ENCODE assay signal across 23 mouse cellular contexts in genomic region chr14:25867834-25868233, GRCm38 (mm10). TPM values are rescaled to one million over a fixed set of nuclear protein-coding genes. Genes with fewer than 3 reads are reported as not detected.
DNase-seq lines count a peak whose midpoint lies in the region; ATAC-seq and TF ChIP-seq lines count a peak whose summit lies in the region.
"Had no signal": no experiment of that assay in that cellular context is flagged by ENCODE, and none has a peak within 500 bp of the region (broad histone marks: within the 10 kb centered on the region; RNA-seq: fewer than 3 reads in every experiment).

No protein-coding gene starts in this region.

- H3K27ac ChIP-seq in layer of hippocampus, adult 2 months, result 0 out of 2 replicates have a peak overlapping the region, but pooled peaks have one; percentile 36
- no peak overlapping the region for H3K27ac ChIP-seq in liver, embryonic 15.5 days (replicated peaks)
- no peak overlapping the region for H3K27ac ChIP-seq in midbrain, postnatal 0 days (ENCODE audit: low read depth, low read length)
- H3K27ac ChIP-seq in midbrain, embryonic 10.5 days (replicated peaks), result no peak overlapping the region
- H3K27ac ChIP-seq: forebrain, embryonic 13.5 days; heart, embryonic 10.5 days; hindbrain, embryonic 15.5 days; macrophage; midbrain, embryonic 13.5 days had no signal

- no peak overlapping the region for H3K9ac ChIP-seq in liver, embryonic 15.5 days
- no peak overlapping the region for H3K9ac ChIP-seq in midbrain, postnatal 0 days (replicated peaks; ENCODE audit: low read length, poor library complexity, severe bottlenecking)
- H3K9ac ChIP-seq: forebrain, embryonic 13.5 days; hindbrain, embryonic 15.5 days; midbrain, embryonic 13.5 days had no signal

- H3K4me1 ChIP-seq in liver, embryonic 15.5 days (replicated peaks), result peaks cover 17% of the 10 kb centered on the region; the same call in 1 of the 2 replicates
- H3K4me1 ChIP-seq in midbrain, postnatal 0 days (ENCODE audit: insufficient read depth, low read length), result no peaks in the 10 kb centered on the region
- H3K4me1 ChIP-seq in midbrain, embryonic 10.5 days, result peaks cover 18% of the 10 kb centered on the region
- H3K4me1 ChIP-seq: midbrain, embryonic 13.5 days had no signal

- ATAC-seq in liver, embryonic 15.5 days (ENCODE audit: insufficient read depth), result peak; percentile 59
- ATAC-seq in midbrain, postnatal 0 days (ENCODE audit: low FRiP score), result no peak
- ATAC-seq: CD4-positive, CD25-positive, alpha-beta regulatory T cell, adult 4 months; forebrain, embryonic 13.5 days; midbrain, embryonic 13.5 days had no signal

- no peaks in the 10 kb centered on the region for H3K27me3 ChIP-seq in liver, embryonic 15.5 days
- H3K27me3 ChIP-seq in midbrain, postnatal 0 days (ENCODE audit: insufficient read depth, low read length), result no peaks in the 10 kb centered on the region
- H3K27me3 ChIP-seq in midbrain, embryonic 10.5 days (ENCODE audit: low read depth, poor library complexity, severe bottlenecking), result no peaks in the 10 kb centered on the region
- H3K27me3 ChIP-seq: forebrain, embryonic 13.5 days; hindbrain, embryonic 15.5 days; midbrain, embryonic 13.5 days had no signal

- no peaks in the 10 kb centered on the region for H3K9me3 ChIP-seq in liver, embryonic 15.5 days (replicated peaks)
- no peaks in the 10 kb centered on the region for H3K9me3 ChIP-seq in midbrain, postnatal 0 days (ENCODE audit: low read length)
- no peaks in the 10 kb centered on the region for H3K9me3 ChIP-seq in midbrain, embryonic 10.5 days (replicated peaks)
- H3K9me3 ChIP-seq: embryonic facial prominence, embryonic 10.5 days; forebrain, embryonic 13.5 days; heart, embryonic 10.5 days; hindbrain, embryonic 15.5 days; midbrain, embryonic 13.5 days had no signal

- no peak overlapping the region for H3K4me3 ChIP-seq in layer of hippocampus, adult 2 months
- no peak overlapping the region for H3K4me3 ChIP-seq in liver, embryonic 15.5 days (replicated peaks)
- no peak overlapping the region for H3K4me3 ChIP-seq in midbrain, postnatal 0 days (ENCODE audit: low read depth, low read length)
- no peak overlapping the region for H3K4me3 ChIP-seq in midbrain, embryonic 10.5 days
- H3K4me3 ChIP-seq: embryonic facial prominence, embryonic 10.5 days; forebrain, embryonic 13.5 days; heart, embryonic 10.5 days; hindbrain, embryonic 15.5 days; midbrain, embryonic 13.5 days had no signal

- no peak for DNase-seq in layer of hippocampus, adult 2 months (ENCODE audit: low spot score in 2 of 2)
- no peak for DNase-seq in layer of hippocampus, postnatal 14 days (ENCODE audit: low spot score in 2 of 2)
- DNase-seq in kidney, adult 9 months, result peak; percentile 68
- DNase-seq in yolk sac, embryonic 10.5 days (ENCODE audit: low spot score), result peak; percentile 73
- DNase-seq in midbrain, postnatal 0 days (ENCODE audit: low spot score), result no peak
- DNase-seq in midbrain, embryonic 10.5 days (ENCODE audit: low spot score), result no peak
- DNase-seq: cerebellum, adult 11-12 months; cerebellum, postnatal 36 days; gastrocnemius, postnatal 36 days; heart, postnatal 14 days; left cerebral cortex, postnatal 4 days; thymus, postnatal 14 days had no signal

- TF ChIP-seq CTCF in layer of hippocampus, adult 2 months (conservative IDR thresholded peaks at IDR 0.05), result no peak
- no peak for TF ChIP-seq CTCF in midbrain, postnatal 0 days (IDR thresholded peaks at IDR 0.05)

- no peaks in the 10 kb centered on the region for H3K36me3 ChIP-seq in liver, embryonic 15.5 days (replicated peaks)
- no peaks in the 10 kb centered on the region for H3K36me3 ChIP-seq in midbrain, postnatal 0 days (ENCODE audit: insufficient read depth, low read length)
- H3K36me3 ChIP-seq in midbrain, embryonic 10.5 days, result no peaks in the 10 kb centered on the region
- H3K36me3 ChIP-seq: embryonic facial prominence, embryonic 10.5 days; hindbrain, embryonic 15.5 days; midbrain, embryonic 13.5 days had no signal

- 59% methylated on average over 6 of the region's 6 CpGs for WGBS in liver, embryonic 15.5 days (ENCODE audit: insufficient replicate concordance)
- 75% methylated on average over 6 of the region's 6 CpGs for WGBS in midbrain, postnatal 0 days
- 83% methylated on average over 6 of the region's 6 CpGs for WGBS in midbrain, embryonic 10.5 days

- no peak overlapping the region for H3K4me2 ChIP-seq in liver, embryonic 15.5 days
- H3K4me2 ChIP-seq in midbrain, postnatal 0 days (ENCODE audit: low read depth, low read length, poor library complexity, severe bottlenecking), result no peak overlapping the region
- H3K4me2 ChIP-seq: forebrain, embryonic 13.5 days; hindbrain, embryonic 15.5 days; midbrain, embryonic 13.5 days had no signal

RNA-seq across cellular contexts. Expression of gene Anxa11, which starts 25.9 kb away (rescaled TPM):
- total RNA-seq in layer of hippocampus, adult 2 months (2021), result 10 to 100 TPM; 87.9 to 88.8 TPM
- total RNA-seq in layer of hippocampus, postnatal 14 days (2021), result 10 to 100 TPM; 35.6 to 44.5 TPM
- 11.2 TPM in 2 replicates for polyA plus RNA-seq in liver, embryonic 15.5 days (2015; fragmentation: Nextera tagmentation; extraction: Ambion mirVana)
- total RNA-seq in midbrain, postnatal 0 days (2014; rRNA removed), result 2.7 and 3.0 TPM in 2 replicates
- polyA plus RNA-seq in midbrain, postnatal 0 days (2015; fragmentation: Nextera tagmentation; extraction: Ambion mirVana), result 3.3 TPM in 2 replicates
- polyA plus RNA-seq in midbrain, embryonic 10.5 days (2016; fragmentation: Nextera tagmentation; extraction: Ambion mirVana), result 3.3 and 3.9 TPM in 2 replicates

RNA-seq across cellular contexts. Expression of gene Plac9a, which starts 35.1 kb away (rescaled TPM):
- not detected for total RNA-seq in layer of hippocampus, adult 2 months (2021)
- 1 to 10 TPM in 1 of 2 experiments, not detected in 1; 3.0 TPM for total RNA-seq in layer of hippocampus, postnatal 14 days (2021)
- polyA plus RNA-seq in liver, embryonic 15.5 days (2015; fragmentation: Nextera tagmentation; extraction: Ambion mirVana), result 0.53 and 0.71 TPM in 2 replicates
- not detected in 2 replicates for total RNA-seq in midbrain, postnatal 0 days (2014; rRNA removed)
- not detected in 2 replicates for polyA plus RNA-seq in midbrain, postnatal 0 days (2015; fragmentation: Nextera tagmentation; extraction: Ambion mirVana)
- polyA plus RNA-seq in midbrain, embryonic 10.5 days (2016; fragmentation: Nextera tagmentation; extraction: Ambion mirVana), result not detected in 2 replicates
- total RNA-seq: MEL had no signal
- polyA plus RNA-seq: brain, embryonic 14.5 days; CD4-positive, CD25-positive, alpha-beta regulatory T cell, adult 4 months; embryonic facial prominence, embryonic 10.5 days; forebrain, embryonic 13.5 days; heart, embryonic 10.5 days; hindbrain, embryonic 15.5 days; macrophage; midbrain, embryonic 13.5 days; stomach, embryonic 16.5 days had no signal

RNA-seq across cellular contexts. Expression of gene Tmem254a, which starts 59.6 kb away (rescaled TPM):
- total RNA-seq in layer of hippocampus, adult 2 months (2021), result 10 to 100 TPM in 1 of 2 experiments, 1 to 10 TPM in 1; 9.6 to 10.5 TPM
- 10 to 100 TPM; 16.8 to 18.5 TPM for total RNA-seq in layer of hippocampus, postnatal 14 days (2021)
- polyA plus RNA-seq in liver, embryonic 15.5 days (2015; fragmentation: Nextera tagmentation; extraction: Ambion mirVana), result 1.7 and 2.3 TPM in 2 replicates
- 9.9 and 11.2 TPM in 2 replicates for total RNA-seq in midbrain, postnatal 0 days (2014; rRNA removed)
- polyA plus RNA-seq in midbrain, postnatal 0 days (2015; fragmentation: Nextera tagmentation; extraction: Ambion mirVana), result 6.5 and 10.4 TPM in 2 replicates
- 1.6 and 3.7 TPM in 2 replicates for polyA plus RNA-seq in midbrain, embryonic 10.5 days (2016; fragmentation: Nextera tagmentation; extraction: Ambion mirVana)

Comparison
In these comparisons a context has a peak if more than half of its experiments do, and no peak if none do; other contexts are left out.
1. DNase-seq: peak in kidney, adult 9 months (single experiment) and yolk sac, embryonic 10.5 days (single experiment); none in layer of hippocampus, adult 2 months (0 of 2), layer of hippocampus, postnatal 14 days (0 of 2), midbrain, postnatal 0 days (single experiment) and midbrain, embryonic 10.5 days (single experiment).